Mouse (Mus musculus) spleen, postnatal 10 days (tissue): ENCODE data around the gene Naa25.

ENCODE experiments used
- DNase-seq, 2 experiments: peaks; one replicate each; pipeline ENCODE4 v3.0.0; 2021 to 2022; ENCODE audit warnings: low spot score in 2 of 2

Naa25 gene

GRCm38 (mm10) chr5:121452906-121453305 is 55.2 kb downstream of the Naa25 start:
- DNase-seq = no peak

GRCm38 (mm10) chr5:121453743-121454502 is 56.2 kb downstream of the Naa25 start:
- DNase-seq = no peak

- DNase-seq = no peak
These were observed 56.7 kb downstream of the Naa25 start for GRCm38 (mm10) chr5:121454503-121454782.

GRCm38 (mm10) chr5:121455510-121456265 is 58.0 kb downstream of the Naa25 start:
- no peak for DNase-seq

- DNase-seq = no peak
These were observed 63.8 kb downstream of the Naa25 start for GRCm38 (mm10) chr5:121461339-121462170.

- DNase-seq = no peak
These were observed 64.4 kb downstream of the Naa25 start for GRCm38 (mm10) chr5:121462171-121462502.

GRCm38 (mm10) chr5:121462967-121463366 is 65.2 kb downstream of the Naa25 start:
- DNase-seq = no peak

GRCm38 (mm10) chr5:121463601-121464250 is 66.0 kb downstream of the Naa25 start:
- DNase-seq = no peak

- DNase-seq = no peak
These were observed 71.8 kb downstream of the Naa25 start for GRCm38 (mm10) chr5:121469566-121469965.

- DNase-seq = no peak
These were observed 74.7 kb downstream of the Naa25 start for GRCm38 (mm10) chr5:121472411-121472810.

GRCm38 (mm10) chr5:121474610-121475009 is 76.9 kb downstream of the Naa25 start:
- DNase-seq = no peak

- DNase-seq = no peak
These were observed 78.3 kb downstream of the Naa25 start for GRCm38 (mm10) chr5:121476040-121476439.

- peak in 1 of 2 experiments; percentile 44 for DNase-seq
These were observed 79.9 kb downstream of the Naa25 start for GRCm38 (mm10) chr5:121477680-121478079.

GRCm38 (mm10) chr5:121484801-121485200 is 87.1 kb downstream of the Naa25 start:
- no peak for DNase-seq

- DNase-seq = no peak
These were observed 95.6 kb downstream of the Naa25 start for GRCm38 (mm10) chr5:121493305-121493704.
